Mouse (Mus musculus): ENCODE data around the gene Lrp4. TPM values are rescaled to one million over a fixed set of nuclear protein-coding genes. Genes with fewer than 3 reads are reported as not detected.

The Lrp4 gene
- 5.5 and 5.9 TPM in 2 replicates for polyA plus RNA-seq (2012; rRNA removed)

DNA sequence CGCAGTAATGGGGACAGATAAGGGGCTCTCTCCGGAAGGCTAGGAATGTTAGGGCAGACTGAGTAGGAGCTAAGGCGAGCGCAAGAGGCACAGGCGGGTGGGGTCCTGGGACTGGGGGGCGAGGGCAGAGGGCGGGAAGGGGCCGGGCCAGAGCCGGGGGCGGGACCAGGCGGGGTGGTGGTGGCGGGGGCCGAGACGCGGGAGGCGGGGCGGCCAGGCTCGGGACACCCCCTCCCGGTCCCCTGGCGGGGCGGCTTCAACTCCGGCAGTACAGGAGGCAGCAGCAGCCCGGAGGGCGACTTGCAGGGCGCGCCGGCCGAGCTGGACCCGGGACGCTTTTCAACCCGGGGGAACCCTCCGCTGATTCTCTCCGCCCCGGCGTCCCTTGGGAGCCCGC is at the start of gene Lrp4:
TSS of gene Lrp4 (plus strand) at position 253 of the 397 bp plus-strand sequence.
- Histone ChIP-seq H3K27me3 (ENCODE audit: control insufficient read depth, insufficient read depth, low read length) (no peaks in the 10 kb centered on the region), H3K27ac (ENCODE audit: insufficient read depth, low read length) (no peak within 1 kb of the TSS), H3K4me1 (ENCODE audit: control insufficient read depth, insufficient read depth, low read length) (no peaks in the 10 kb centered on the region), H3K4me3 (replicated peaks; ENCODE audit: insufficient read depth, low read depth, low read length) (peak within 1 kb of the TSS; percentile 60)
- no peak for TF ChIP-seq POLR2A (IDR thresholded peaks at IDR 0.05; ENCODE audit: borderline replicate concordance, insufficient read depth, low read length)
- TF ChIP-seq CTCF (IDR thresholded peaks at IDR 0.05; ENCODE audit: borderline replicate concordance, insufficient read depth, low read depth, low read length) = no peak
- 3% methylated on average over 29 of the region's 36 CpGs for WGBS
- peak in 1 of 2 experiments; percentile 29 for DNase-seq

GRCm38 (mm10) chr2:91408031-91408430 is 49.3 kb upstream of the Lrp4 start:
- Histone ChIP-seq H3K4me3 (replicated peaks; ENCODE audit: insufficient read depth, low read depth, low read length) (no peak overlapping the region), H3K27me3 (ENCODE audit: control insufficient read depth, insufficient read depth, low read length) (no peaks in the 10 kb centered on the region), H3K27ac (ENCODE audit: insufficient read depth, low read length) (no peak overlapping the region), H3K4me1 (ENCODE audit: control insufficient read depth, insufficient read depth, low read length) (no peaks in the 10 kb centered on the region)
- WGBS = 72% methylated on average over 2 of the region's 2 CpGs
- no peak for TF ChIP-seq CTCF (IDR thresholded peaks at IDR 0.05; ENCODE audit: borderline replicate concordance, insufficient read depth, low read depth, low read length)
- no peak for TF ChIP-seq POLR2A (IDR thresholded peaks at IDR 0.05; ENCODE audit: borderline replicate concordance, insufficient read depth, low read length)
- no peak for DNase-seq

DNA sequence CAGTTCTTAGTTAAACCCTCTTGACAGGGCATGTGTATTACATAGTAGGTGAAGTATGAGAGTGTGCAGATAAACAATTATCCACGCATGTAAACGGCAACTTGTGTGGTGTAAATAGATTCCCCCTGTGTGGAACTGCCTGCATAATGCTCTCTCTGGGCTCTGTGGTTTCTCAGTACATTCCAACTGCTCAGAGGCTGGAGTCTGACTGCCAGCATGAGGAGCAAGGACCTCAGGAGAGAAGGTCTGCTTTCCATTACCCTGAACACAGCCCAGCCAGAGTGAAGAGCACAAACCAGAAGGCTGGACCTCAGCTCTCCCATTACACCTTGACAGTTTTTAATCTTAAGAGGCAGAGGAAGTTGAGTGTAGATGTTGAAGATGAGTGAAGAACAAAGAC is 45.8 kb upstream of the Lrp4 start:
- Histone ChIP-seq H3K4me3 (replicated peaks; ENCODE audit: insufficient read depth, low read depth, low read length) (no peak overlapping the region), H3K27me3 (ENCODE audit: control insufficient read depth, insufficient read depth, low read length) (no peaks in the 10 kb centered on the region), H3K27ac (ENCODE audit: insufficient read depth, low read length) (no peak overlapping the region), H3K4me1 (ENCODE audit: control insufficient read depth, insufficient read depth, low read length) (no peaks in the 10 kb centered on the region)
- DNase-seq = no peak
- TF ChIP-seq POLR2A (IDR thresholded peaks at IDR 0.05; ENCODE audit: borderline replicate concordance, insufficient read depth, low read length) (no peak), CTCF (IDR thresholded peaks at IDR 0.05; ENCODE audit: borderline replicate concordance, insufficient read depth, low read depth, low read length) (no peak)
- 53% methylated on average over 2 of the region's 2 CpGs for WGBS

DNA sequence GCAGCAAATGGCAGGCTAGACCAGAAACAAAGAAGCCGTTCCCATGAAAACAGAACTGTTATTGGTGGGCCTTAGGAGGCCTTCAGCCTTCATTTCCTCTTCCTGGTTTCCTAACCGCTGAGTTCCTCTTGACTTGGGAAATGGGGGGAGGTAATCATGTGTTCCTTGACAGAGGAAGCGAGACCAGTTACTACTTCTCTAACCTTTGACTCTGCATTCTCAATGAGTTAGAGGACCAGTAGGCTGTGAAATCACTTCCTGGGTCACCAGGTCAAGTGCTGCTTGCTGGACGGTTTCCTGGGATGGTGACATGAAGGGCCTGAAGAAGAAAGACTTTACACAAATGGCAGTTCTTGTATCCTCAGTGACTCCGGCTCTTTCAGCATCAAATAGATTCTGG is 45.0 kb upstream of the Lrp4 start:
- 86% methylated on average over 5 of the region's 5 CpGs for WGBS
- Histone ChIP-seq H3K4me3 (replicated peaks; ENCODE audit: insufficient read depth, low read depth, low read length) (no peak overlapping the region), H3K27ac (ENCODE audit: insufficient read depth, low read length) (no peak overlapping the region), H3K27me3 (ENCODE audit: control insufficient read depth, insufficient read depth, low read length) (no peaks in the 10 kb centered on the region), H3K4me1 (ENCODE audit: control insufficient read depth, insufficient read depth, low read length) (no peaks in the 10 kb centered on the region)
- no peak for TF ChIP-seq POLR2A (IDR thresholded peaks at IDR 0.05; ENCODE audit: borderline replicate concordance, insufficient read depth, low read length)
- no peak for TF ChIP-seq CTCF (IDR thresholded peaks at IDR 0.05; ENCODE audit: borderline replicate concordance, insufficient read depth, low read depth, low read length)
- no peak for DNase-seq

DNA sequence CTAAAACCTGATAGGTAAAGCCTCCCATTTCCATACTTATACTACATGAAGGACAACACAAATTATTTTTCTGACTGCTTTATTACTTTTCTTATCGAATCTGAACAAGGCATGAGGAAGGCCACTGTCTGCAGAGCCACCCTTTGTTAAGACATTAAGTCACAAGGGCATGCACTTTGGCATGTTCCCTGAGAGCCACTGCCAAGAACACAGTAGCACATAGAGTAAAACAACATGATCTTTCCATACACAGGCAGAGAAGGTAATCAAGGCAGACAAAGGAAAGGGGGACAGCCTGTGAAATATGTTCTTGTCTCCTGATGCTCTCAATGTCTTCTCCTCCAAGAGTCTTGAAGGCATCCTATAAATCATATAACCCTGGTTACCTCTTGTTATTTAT is 43.5 kb upstream of the Lrp4 start:
- Histone ChIP-seq H3K27me3 (ENCODE audit: control insufficient read depth, insufficient read depth, low read length) (no peaks in the 10 kb centered on the region), H3K4me3 (replicated peaks; ENCODE audit: insufficient read depth, low read depth, low read length) (no peak overlapping the region), H3K27ac (ENCODE audit: insufficient read depth, low read length) (no peak overlapping the region), H3K4me1 (ENCODE audit: control insufficient read depth, insufficient read depth, low read length) (no peaks in the 10 kb centered on the region)
- TF ChIP-seq CTCF (IDR thresholded peaks at IDR 0.05; ENCODE audit: borderline replicate concordance, insufficient read depth, low read depth, low read length) (no peak), POLR2A (IDR thresholded peaks at IDR 0.05; ENCODE audit: borderline replicate concordance, insufficient read depth, low read length) (no peak)
- no peak for DNase-seq
- WGBS = 40% methylated on average over 1 of the region's 1 CpGs

DNA sequence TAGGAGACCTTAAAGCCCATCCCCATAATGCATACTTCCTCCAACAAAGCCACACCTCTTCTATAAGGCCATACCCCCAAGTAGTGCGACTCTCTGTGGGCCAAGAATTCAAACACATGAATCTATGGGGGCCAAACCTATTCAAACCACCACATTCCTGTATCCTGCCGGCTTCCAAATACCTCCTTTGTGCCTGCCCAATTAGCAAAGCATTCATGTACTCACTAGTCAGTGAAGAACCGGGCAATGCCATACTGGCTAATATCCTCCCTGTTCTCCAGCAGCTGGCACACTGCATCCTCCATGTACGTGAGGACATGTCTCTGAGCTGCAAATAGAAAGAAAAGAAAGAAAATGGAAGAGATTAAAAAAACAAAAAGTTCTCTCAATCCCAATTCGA is 35.7 kb upstream of the Lrp4 start:
- Histone ChIP-seq H3K4me3 (replicated peaks; ENCODE audit: insufficient read depth, low read depth, low read length) (no peak overlapping the region), H3K27ac (ENCODE audit: insufficient read depth, low read length) (no peak overlapping the region), H3K27me3 (ENCODE audit: control insufficient read depth, insufficient read depth, low read length) (no peaks in the 10 kb centered on the region), H3K4me1 (ENCODE audit: control insufficient read depth, insufficient read depth, low read length) (no peaks in the 10 kb centered on the region)
- TF ChIP-seq POLR2A (IDR thresholded peaks at IDR 0.05; ENCODE audit: borderline replicate concordance, insufficient read depth, low read length) (no peak), CTCF (IDR thresholded peaks at IDR 0.05; ENCODE audit: borderline replicate concordance, insufficient read depth, low read depth, low read length) (no peak)
- DNase-seq = no peak
- 76% methylated on average over 5 of the region's 5 CpGs for WGBS

GRCm38 (mm10) chr2:91424061-91424720 is 33.1 kb upstream of the Lrp4 start:
- no peak for DNase-seq
- TF ChIP-seq CTCF (IDR thresholded peaks at IDR 0.05; ENCODE audit: borderline replicate concordance, insufficient read depth, low read depth, low read length) (no peak), POLR2A (IDR thresholded peaks at IDR 0.05; ENCODE audit: borderline replicate concordance, insufficient read depth, low read length) (no peak)
- no peak overlapping the region for H3K4me3 ChIP-seq (replicated peaks; ENCODE audit: insufficient read depth, low read depth, low read length)
- no peaks in the 10 kb centered on the region for H3K27me3 ChIP-seq (ENCODE audit: control insufficient read depth, insufficient read depth, low read length)
- no peak overlapping the region for H3K27ac ChIP-seq (ENCODE audit: insufficient read depth, low read length)
- no peaks in the 10 kb centered on the region for H3K4me1 ChIP-seq (ENCODE audit: control insufficient read depth, insufficient read depth, low read length)
- WGBS = 88% methylated on average over 7 of the region's 7 CpGs

GRCm38 (mm10) chr2:91426321-91426720 is 31.0 kb upstream of the Lrp4 start:
- DNase-seq = no peak
- TF ChIP-seq POLR2A (IDR thresholded peaks at IDR 0.05; ENCODE audit: borderline replicate concordance, insufficient read depth, low read length) (no peak), CTCF (IDR thresholded peaks at IDR 0.05; ENCODE audit: borderline replicate concordance, insufficient read depth, low read depth, low read length) (no peak)
- H3K4me3 ChIP-seq (replicated peaks; ENCODE audit: insufficient read depth, low read depth, low read length) = no peak overlapping the region
- 96% methylated on average over 1 of the region's 1 CpGs for WGBS
- H3K27ac ChIP-seq (ENCODE audit: insufficient read depth, low read length) = no peak overlapping the region
- peaks cover 6% of the 10 kb centered on the region for H3K4me1 ChIP-seq (ENCODE audit: control insufficient read depth, insufficient read depth, low read length)
- no peaks in the 10 kb centered on the region for H3K27me3 ChIP-seq (ENCODE audit: control insufficient read depth, insufficient read depth, low read length)
